In genomic region chr13:37862492-37862891, GRCm38 (mm10) we compare ENCODE assay signal across 9 mouse cellular contexts.
DNase-seq lines count a peak whose midpoint lies in the region; ATAC-seq and TF ChIP-seq lines count a peak whose summit lies in the region.
"Had no signal": no experiment of that assay in that cellular context is flagged by ENCODE, and none has a peak within 500 bp of the region (broad histone marks: within the 10 kb centered on the region; RNA-seq: fewer than 3 reads in every experiment).

No protein-coding gene starts in this region.

- H3K4me1 ChIP-seq in heart, embryonic 16.5 days (ENCODE audit: control insufficient read depth, insufficient read depth, low read length), result peaks cover 63% of the 10 kb centered on the region
- H3K4me1 ChIP-seq in G1E (ENCODE audit: insufficient read depth, low read depth, low read length), result peaks cover 92% of the 10 kb centered on the region
- H3K4me1 ChIP-seq in embryonic facial prominence, embryonic 13.5 days, result peaks cover 58% of the 10 kb centered on the region
- peaks cover 94% of the 10 kb centered on the region for H3K4me1 ChIP-seq in liver, embryonic 12.5 days

- 19% methylated on average over 6 of the region's 6 CpGs for WGBS in heart, embryonic 16.5 days
- WGBS in embryonic facial prominence, embryonic 13.5 days, result 7% methylated on average over 6 of the region's 6 CpGs
- 48% methylated on average over 6 of the region's 6 CpGs for WGBS in liver, embryonic 12.5 days (ENCODE audit: insufficient replicate concordance)

- no peak overlapping the region for H3K4me3 ChIP-seq in heart, embryonic 16.5 days (ENCODE audit: low read length)
- H3K4me3 ChIP-seq in G1E (ENCODE audit: low read depth, low read length), result peak overlapping the region; percentile 56; the same call in 1 of the 2 replicates
- H3K4me3 ChIP-seq in embryonic facial prominence, embryonic 13.5 days, result no peak overlapping the region
- no peak overlapping the region for H3K4me3 ChIP-seq in liver, embryonic 12.5 days

- 0 out of 2 replicates have a peak overlapping the region, but pooled peaks have one; percentile 8 for H3K9ac ChIP-seq in heart, embryonic 16.5 days (ENCODE audit: low read length)
- H3K9ac ChIP-seq in embryonic facial prominence, embryonic 13.5 days, result 0 out of 2 replicates have a peak overlapping the region, but pooled peaks have one; percentile 33
- H3K9ac ChIP-seq in liver, embryonic 12.5 days, result peak overlapping the region; percentile 55

- TF ChIP-seq CTCF in G1E (IDR thresholded peaks at IDR 0.05; ENCODE audit: low read depth, low read length), result no peak

- no peaks in the 10 kb centered on the region for H3K36me3 ChIP-seq in heart, embryonic 16.5 days (ENCODE audit: control insufficient read depth, insufficient read depth)
- peaks cover 69% of the 10 kb centered on the region for H3K36me3 ChIP-seq in G1E (replicated peaks)
- peaks cover 3% of the 10 kb centered on the region; the same call in 1 of the 2 replicates for H3K36me3 ChIP-seq in embryonic facial prominence, embryonic 13.5 days
- H3K36me3 ChIP-seq in liver, embryonic 12.5 days, result peaks cover 4% of the 10 kb centered on the region

- no peaks in the 10 kb centered on the region for H3K27me3 ChIP-seq in heart, embryonic 16.5 days (ENCODE audit: control insufficient read depth, insufficient read depth, low read length)
- H3K27me3 ChIP-seq in G1E (ENCODE audit: insufficient read depth, low read length), result no peaks in the 10 kb centered on the region
- no peaks in the 10 kb centered on the region for H3K27me3 ChIP-seq in embryonic facial prominence, embryonic 13.5 days
- H3K27me3 ChIP-seq in liver, embryonic 12.5 days (replicated peaks), result no peaks in the 10 kb centered on the region

- no peak for ATAC-seq in heart, embryonic 16.5 days (replicated peaks; ENCODE audit: extremely low read depth, insufficient read depth, low FRiP score)
- no peak for ATAC-seq in G1E (ENCODE audit: extremely low read depth, insufficient number of reproducible peaks, low FRiP score, poor library complexity, severe bottlenecking)
- ATAC-seq in embryonic facial prominence, embryonic 13.5 days (ENCODE audit: insufficient number of reproducible peaks, insufficient read depth, low FRiP score, low TSS enrichment, low read depth), result 0 out of 2 replicates have a peak, but pooled peaks have one; percentile 29
- no peak for ATAC-seq in liver, embryonic 12.5 days

- no peak for DNase-seq in heart, adult 18-20 months
- DNase-seq in G1E (ENCODE audit: low spot score), result no peak
- no peak for DNase-seq in layer of hippocampus, adult 8-10 months (ENCODE audit: low spot score in 2 of 2)
- no peak for DNase-seq in urinary bladder, postnatal 4 days (ENCODE audit: low spot score in 2 of 2)
- no peak for DNase-seq in cerebellum, adult 11 months
- DNase-seq: lung, postnatal 14 days had no signal

- peak overlapping the region; percentile 57 for H3K27ac ChIP-seq in heart, embryonic 16.5 days (ENCODE audit: low read length)
- peak overlapping the region; percentile 78 for H3K27ac ChIP-seq in embryonic facial prominence, embryonic 13.5 days
- H3K27ac ChIP-seq in liver, embryonic 12.5 days, result peak overlapping the region; percentile 84

- H3K4me2 ChIP-seq in heart, embryonic 16.5 days (ENCODE audit: low read depth, low read length), result no peak overlapping the region
- H3K4me2 ChIP-seq in embryonic facial prominence, embryonic 13.5 days, result peak overlapping the region; percentile 39
- H3K4me2 ChIP-seq in liver, embryonic 12.5 days, result peak overlapping the region; percentile 55

- H3K9me3 ChIP-seq in heart, embryonic 16.5 days (replicated peaks; ENCODE audit: control insufficient read depth, low read length), result no peaks in the 10 kb centered on the region
- H3K9me3 ChIP-seq in G1E (replicated peaks), result no peaks in the 10 kb centered on the region
- H3K9me3 ChIP-seq in embryonic facial prominence, embryonic 13.5 days, result no peaks in the 10 kb centered on the region
- no peaks in the 10 kb centered on the region for H3K9me3 ChIP-seq in liver, embryonic 12.5 days (replicated peaks)
